ENCODE assay signal across 9 mouse cellular contexts in genomic region chr16:92336280-92336679, GRCm38 (mm10). TPM values are rescaled to one million over a fixed set of nuclear protein-coding genes. Genes with fewer than 3 reads are reported as not detected.
DNase-seq lines count a peak whose midpoint lies in the region; ATAC-seq and TF ChIP-seq lines count a peak whose summit lies in the region.
"Had no signal": no experiment of that assay in that cellular context is flagged by ENCODE, and none has a peak within 500 bp of the region (broad histone marks: within the 10 kb centered on the region; RNA-seq: fewer than 3 reads in every experiment).

No protein-coding gene starts in this region.

- no peaks in the 10 kb centered on the region for H3K9me3 ChIP-seq in G1E (replicated peaks)

- H3K4me1 ChIP-seq in G1E (ENCODE audit: insufficient read depth, low read depth, low read length): peaks cover 52% of the 10 kb centered on the region
- H3K4me1 ChIP-seq in embryonic fibroblast, embryonic 13.5 days (ENCODE audit: control insufficient read depth, insufficient read depth, low read length): peaks cover 3% of the 10 kb centered on the region

- peak; percentile 46 for DNase-seq in G1E (ENCODE audit: low spot score)
- peak; percentile 87 for DNase-seq in brain, adult 2 months (ENCODE audit: low read depth, low spot score)
- DNase-seq in heart, postnatal 14 days: peak; percentile 73 to 85
- DNase-seq in layer of hippocampus, adult 18-20 months (ENCODE audit: low spot score in 2 of 2): peak; percentile 57 to 75
- DNase-seq in lung, postnatal 14 days: peak; percentile 84
- peak; percentile 69 for DNase-seq in retina, postnatal 7 days (ENCODE audit: low read depth, low spot score)
- peak; percentile 77 for DNase-seq in thymus, postnatal 4 days

- H3K27ac ChIP-seq in embryonic fibroblast, embryonic 13.5 days (ENCODE audit: insufficient read depth, low read length): no peak overlapping the region

- no peak for TF ChIP-seq POLR2A in embryonic fibroblast, embryonic 13.5 days (IDR thresholded peaks at IDR 0.05; ENCODE audit: low read depth, low read length)

- TF ChIP-seq CTCF in G1E (IDR thresholded peaks at IDR 0.05; ENCODE audit: low read depth, low read length): peak; percentile 91
- TF ChIP-seq CTCF in embryonic fibroblast, embryonic 13.5 days (IDR thresholded peaks at IDR 0.05; ENCODE audit: borderline replicate concordance, insufficient read depth, low read length): peak; percentile 89

- no peak for ATAC-seq in G1E (ENCODE audit: extremely low read depth, insufficient number of reproducible peaks, low FRiP score, poor library complexity, severe bottlenecking)

- no peak overlapping the region for H3K4me3 ChIP-seq in G1E (ENCODE audit: low read depth, low read length)
- no peak overlapping the region for H3K4me3 ChIP-seq in embryonic fibroblast, embryonic 13.5 days (ENCODE audit: insufficient read depth, low read length)

- no peaks in the 10 kb centered on the region for H3K36me3 ChIP-seq in G1E (replicated peaks)

- H3K27me3 ChIP-seq in G1E (ENCODE audit: insufficient read depth, low read length): peaks cover 30% of the 10 kb centered on the region

- intact Hi-C loops in heart, postnatal 14 days (cut with DNase I): loop anchor here (2.0 kb wide), 1 partner anchor 21 kb away; no protein-coding TSS in a partner anchor

RNA-seq across cellular contexts. Expression of gene Fam243, which starts 15.0 kb away (rescaled TPM):
- total RNA-seq in G1E (2014; fragmentation: Nextera tagmentation) (not detected in 2 replicates), G1E (2017) (0.06 and 0.11 TPM in 2 replicates)
- not detected in 2 replicates for polyA plus RNA-seq in G1E (2012)
- polyA plus RNA-seq in embryonic fibroblast, embryonic 13.5 days (2011; ENCODE audit: insufficient read length, low read depth, missing spikeins): not detected in 2 replicates
- 1 to 10 TPM; 1.2 to 1.4 TPM for total RNA-seq in heart, postnatal 14 days (2021)
- not detected for total RNA-seq in layer of hippocampus, adult 18-20 months (2021)
- polyA plus RNA-seq: liver, embryonic 16.5 days had no signal

RNA-seq across cellular contexts. Expression of gene Kcne1, which starts 23.0 kb away (rescaled TPM):
- total RNA-seq in G1E (2014; fragmentation: Nextera tagmentation): not detected in 2 replicates
- 0.06 and 0.33 TPM in 2 replicates for total RNA-seq in G1E (2017)
- not detected in 2 replicates for polyA plus RNA-seq in G1E (2012)
- not detected in 2 replicates for polyA plus RNA-seq in embryonic fibroblast, embryonic 13.5 days (2011; ENCODE audit: insufficient read length, low read depth, missing spikeins)
- total RNA-seq in heart, postnatal 14 days (2021): 100 to 1,000 TPM; 171 to 231 TPM
- not detected for total RNA-seq in layer of hippocampus, adult 18-20 months (2021)
- polyA plus RNA-seq: liver, embryonic 16.5 days had no signal

RNA-seq across cellular contexts. Expression of gene Smim11, which starts 35.2 kb away (rescaled TPM):
- total RNA-seq in G1E (2014; fragmentation: Nextera tagmentation): 23.1 and 24.8 TPM in 2 replicates
- 82.4 and 107 TPM in 2 replicates for total RNA-seq in G1E (2017)
- polyA plus RNA-seq in G1E (2012): 6.6 and 7.3 TPM in 2 replicates
- 33.6 and 50.5 TPM in 2 replicates for polyA plus RNA-seq in embryonic fibroblast, embryonic 13.5 days (2011; ENCODE audit: insufficient read length, low read depth, missing spikeins)
- total RNA-seq in heart, postnatal 14 days (2021): 10 to 100 TPM; 54.2 to 57.5 TPM
- 10 to 100 TPM; 17.1 to 23.6 TPM for total RNA-seq in layer of hippocampus, adult 18-20 months (2021)

RNA-seq across cellular contexts. Expression of gene Kcne2, which starts 44.1 kb away (rescaled TPM):
- not detected in 2 replicates for total RNA-seq in G1E (2014; fragmentation: Nextera tagmentation)
- 0.11 TPM in 1 of 2 replicates, not detected in the other for total RNA-seq in G1E (2017)
- polyA plus RNA-seq in G1E (2012): not detected in 2 replicates
- not detected in 2 replicates for polyA plus RNA-seq in embryonic fibroblast, embryonic 13.5 days (2011; ENCODE audit: insufficient read length, low read depth, missing spikeins)
- total RNA-seq in heart, postnatal 14 days (2021): not detected
- total RNA-seq in layer of hippocampus, adult 18-20 months (2021): 1 to 10 TPM in 1 of 2 experiments, not detected in 1; 1.3 TPM
- polyA plus RNA-seq: liver, embryonic 16.5 days had no signal

Comparison
In these comparisons a context has a peak if more than half of its experiments do, and no peak if none do; other contexts are left out.
1. RNA of gene Kcne1, which starts 23.0 kb away (total RNA-seq): 171 to 231 TPM in heart, postnatal 14 days; 0.06 to 0.33 TPM in G1E and not detected in layer of hippocampus, adult 18-20 months; every median in the first group is over 100 times any median in the second.
2. Peak in every context shown above with its lines, with median percentiles within 50 percentile points of each other: DNase-seq.